Mouse (Mus musculus): ENCODE measurements around the gene Otulin. TPM values are rescaled to one million over a fixed set of nuclear protein-coding genes. Genes with fewer than 3 reads are reported as not detected.
A peak's percentile ranks its signal among the peaks of the same experiment; 100 is the strongest.

Otulin gene
- polyA plus RNA-seq, 1 experiment from 2014 or later, result 45.9 TPM

DNA sequence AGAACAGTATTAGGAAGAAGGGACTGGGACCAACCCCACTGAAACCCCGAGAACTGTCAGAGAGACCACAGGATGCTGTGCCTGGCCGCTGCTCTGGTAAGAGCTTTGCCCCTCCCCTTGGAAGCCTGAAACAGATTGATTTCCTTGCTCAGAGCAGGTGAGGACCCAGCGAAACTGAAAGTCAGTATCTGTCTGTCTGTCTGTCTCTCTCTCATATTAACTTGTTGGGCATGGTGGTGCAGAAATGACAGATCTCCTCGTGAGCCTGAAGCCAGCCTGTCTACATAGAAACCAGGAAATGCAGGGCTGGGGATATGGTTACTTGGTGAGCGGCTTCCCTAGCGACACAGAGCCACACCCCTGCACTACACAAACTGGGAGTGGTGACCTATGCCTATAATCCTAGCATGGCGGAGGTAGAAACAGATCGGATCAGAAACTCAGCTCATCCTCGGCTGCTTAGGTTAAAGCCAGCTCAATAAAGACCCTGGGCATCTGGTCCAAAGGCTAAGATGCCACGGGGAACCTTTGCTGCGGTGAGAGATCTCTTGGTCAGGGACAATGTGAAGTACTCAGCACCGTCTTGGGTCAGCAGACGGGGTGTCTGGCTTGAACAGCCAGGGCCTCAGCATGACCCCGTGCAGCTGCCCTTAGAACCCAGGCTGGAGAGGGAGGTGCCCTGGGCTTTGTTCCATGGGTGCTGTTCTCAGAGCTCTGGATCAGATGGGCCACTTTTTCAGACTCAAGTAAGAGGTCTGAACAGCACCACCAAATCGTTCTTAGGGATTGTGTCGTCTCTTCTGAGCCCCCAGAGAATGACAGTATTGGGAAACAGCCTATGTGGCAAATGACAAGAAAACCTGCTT lies 52.3 kb downstream of the Otulin start:
- Histone ChIP-seq H3K4me3 (ENCODE audit: low read depth, low read length) (no peak overlapping the region), H3K4me1 (replicated peaks; ENCODE audit: control insufficient read depth, insufficient read depth, low read length) (no peaks in the 10 kb centered on the region), H3K36me3 (ENCODE audit: control insufficient read depth, insufficient read depth, low read length) (no peaks in the 10 kb centered on the region; the same call in 1 of the 2 replicates), H3K27me3 (replicated peaks; ENCODE audit: control insufficient read depth, insufficient read depth, low read length) (no peaks in the 10 kb centered on the region), H3K4me2 (no peak overlapping the region), H3K9ac (ENCODE audit: low read depth, low read length) (no peak overlapping the region), H3K9me3 (ENCODE audit: control insufficient read depth, low read length) (no peaks in the 10 kb centered on the region), H3K27ac (ENCODE audit: low read depth, low read length) (no peak overlapping the region)
- ATAC-seq (replicated peaks; ENCODE audit: low FRiP score) (0 out of 2 replicates have a peak, but pooled peaks have one; percentile 34), DNase-seq (ENCODE audit: low spot score) (no peak)
- WGBS, result 83% methylated on average over 16 of the region's 16 CpGs

DNA sequence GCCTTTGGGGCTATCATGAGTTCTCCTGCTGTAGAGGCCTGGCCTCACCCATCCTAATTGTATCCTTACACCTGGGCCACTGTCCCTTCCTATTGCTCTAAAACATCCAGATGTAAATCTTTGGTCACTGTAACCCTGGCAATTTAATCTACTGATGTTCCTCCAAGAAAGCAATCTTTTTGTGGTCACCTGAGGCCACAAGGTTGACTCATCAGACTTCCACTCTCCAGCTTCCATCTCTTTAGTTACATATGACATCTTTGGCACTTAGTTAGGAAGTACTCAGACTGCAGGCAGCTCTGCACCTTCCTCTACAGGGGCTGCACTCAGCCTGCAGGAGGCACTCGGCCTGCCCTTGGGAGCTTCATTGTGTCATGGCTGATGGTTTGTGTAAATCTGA lies 53.6 kb downstream of the Otulin start:
- no peak for ATAC-seq (replicated peaks; ENCODE audit: low FRiP score)
- no peaks in the 10 kb centered on the region for H3K9me3 ChIP-seq (ENCODE audit: control insufficient read depth, low read length)
- no peak overlapping the region for H3K4me2 ChIP-seq
- peaks cover 3% of the 10 kb centered on the region; the same call in 1 of the 2 replicates for H3K36me3 ChIP-seq (ENCODE audit: control insufficient read depth, insufficient read depth, low read length)
- no peak for DNase-seq (ENCODE audit: low spot score)
- no peak overlapping the region for H3K27ac ChIP-seq (ENCODE audit: low read depth, low read length)
- 84% methylated on average over 1 of the region's 1 CpGs for WGBS
- H3K9ac ChIP-seq (ENCODE audit: low read depth, low read length), result no peak overlapping the region
- no peak overlapping the region for H3K4me3 ChIP-seq (ENCODE audit: low read depth, low read length)
- no peaks in the 10 kb centered on the region for H3K27me3 ChIP-seq (replicated peaks; ENCODE audit: control insufficient read depth, insufficient read depth, low read length)
- H3K4me1 ChIP-seq (replicated peaks; ENCODE audit: control insufficient read depth, insufficient read depth, low read length), result no peaks in the 10 kb centered on the region

DNA sequence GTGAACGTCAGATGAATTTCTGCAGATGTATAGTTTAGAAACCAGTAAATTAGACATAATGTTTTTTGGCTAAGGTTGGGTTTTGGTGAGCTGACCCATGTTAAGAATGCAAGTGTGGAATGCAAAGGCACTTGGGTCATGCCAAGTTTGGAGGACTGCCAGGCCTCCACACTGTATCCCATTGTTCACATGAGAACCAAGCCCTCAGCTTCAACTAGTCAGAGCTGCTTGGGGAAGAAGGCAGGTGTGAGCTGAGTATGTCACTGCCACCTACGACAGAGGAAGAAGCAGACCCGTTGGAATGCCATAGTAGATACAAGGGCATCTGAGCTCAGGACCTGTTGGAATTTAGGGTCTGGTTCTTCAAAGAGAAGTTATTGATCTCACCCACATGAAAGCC lies 54.6 kb downstream of the Otulin start:
- no peak overlapping the region for H3K27ac ChIP-seq (ENCODE audit: low read depth, low read length)
- no peak overlapping the region for H3K4me2 ChIP-seq
- H3K27me3 ChIP-seq (replicated peaks; ENCODE audit: control insufficient read depth, insufficient read depth, low read length), result no peaks in the 10 kb centered on the region
- 90% methylated on average over 3 of the region's 3 CpGs for WGBS
- no peaks in the 10 kb centered on the region for H3K9me3 ChIP-seq (ENCODE audit: control insufficient read depth, low read length)
- no peak overlapping the region for H3K9ac ChIP-seq (ENCODE audit: low read depth, low read length)
- H3K36me3 ChIP-seq (ENCODE audit: control insufficient read depth, insufficient read depth, low read length), result peaks cover 3% of the 10 kb centered on the region; the same call in 1 of the 2 replicates
- no peak overlapping the region for H3K4me3 ChIP-seq (ENCODE audit: low read depth, low read length)
- no peaks in the 10 kb centered on the region for H3K4me1 ChIP-seq (replicated peaks; ENCODE audit: control insufficient read depth, insufficient read depth, low read length)
- ATAC-seq (replicated peaks; ENCODE audit: low FRiP score), result no peak
- DNase-seq (ENCODE audit: low spot score), result no peak

DNA sequence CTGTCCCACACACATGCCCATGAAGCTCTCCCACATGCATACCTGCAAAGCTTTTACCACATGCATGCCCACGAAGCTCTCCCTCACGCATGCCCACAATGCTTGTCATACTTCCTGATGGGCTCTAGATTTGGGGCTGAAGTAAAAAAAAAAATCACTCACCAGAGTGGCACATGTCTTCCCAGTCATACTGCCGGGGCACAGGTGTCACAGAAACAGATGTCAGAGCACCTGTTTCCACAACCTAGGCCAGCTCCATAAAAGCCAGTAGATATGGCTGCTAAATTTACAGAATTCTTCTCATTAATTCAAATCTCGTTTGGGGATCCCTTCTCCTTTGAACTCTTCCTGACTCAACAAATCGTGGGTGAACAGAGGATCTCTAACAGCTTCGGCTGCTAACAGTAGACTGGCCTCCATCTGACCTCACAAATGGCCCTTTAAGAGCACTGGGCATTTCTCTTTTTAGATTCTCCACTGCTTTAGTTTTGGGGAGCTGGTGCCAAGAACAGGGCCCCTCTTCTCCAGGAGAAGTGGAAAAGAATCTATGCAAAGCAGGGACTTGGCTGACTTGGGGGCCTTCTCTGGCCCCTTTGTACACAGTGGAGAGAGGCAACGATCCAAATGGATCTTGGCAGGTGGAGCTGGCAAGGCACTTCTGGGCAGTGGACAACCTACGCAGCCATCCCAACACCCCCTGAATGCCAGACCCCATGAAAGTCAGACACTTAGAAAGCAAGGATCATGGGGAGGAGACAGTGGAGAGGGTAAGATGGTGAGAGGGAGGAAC lies 55.3 kb downstream of the Otulin start:
- no peak for ATAC-seq (replicated peaks; ENCODE audit: low FRiP score)
- no peak for DNase-seq (ENCODE audit: low spot score)
- H3K4me1 ChIP-seq (replicated peaks; ENCODE audit: control insufficient read depth, insufficient read depth, low read length), result no peaks in the 10 kb centered on the region
- no peaks in the 10 kb centered on the region for H3K9me3 ChIP-seq (ENCODE audit: control insufficient read depth, low read length)
- H3K4me3 ChIP-seq (ENCODE audit: low read depth, low read length), result no peak overlapping the region
- no peak overlapping the region for H3K9ac ChIP-seq (ENCODE audit: low read depth, low read length)
- 0 out of 2 replicates have a peak, but pooled peaks cover 3% of the 10 kb centered on the region for H3K36me3 ChIP-seq (ENCODE audit: control insufficient read depth, insufficient read depth, low read length)
- H3K4me2 ChIP-seq, result no peak overlapping the region
- 85% methylated on average over 8 of the region's 8 CpGs for WGBS
- H3K27me3 ChIP-seq (replicated peaks; ENCODE audit: control insufficient read depth, insufficient read depth, low read length), result no peaks in the 10 kb centered on the region
- H3K27ac ChIP-seq (ENCODE audit: low read depth, low read length), result no peak overlapping the region

DNA sequence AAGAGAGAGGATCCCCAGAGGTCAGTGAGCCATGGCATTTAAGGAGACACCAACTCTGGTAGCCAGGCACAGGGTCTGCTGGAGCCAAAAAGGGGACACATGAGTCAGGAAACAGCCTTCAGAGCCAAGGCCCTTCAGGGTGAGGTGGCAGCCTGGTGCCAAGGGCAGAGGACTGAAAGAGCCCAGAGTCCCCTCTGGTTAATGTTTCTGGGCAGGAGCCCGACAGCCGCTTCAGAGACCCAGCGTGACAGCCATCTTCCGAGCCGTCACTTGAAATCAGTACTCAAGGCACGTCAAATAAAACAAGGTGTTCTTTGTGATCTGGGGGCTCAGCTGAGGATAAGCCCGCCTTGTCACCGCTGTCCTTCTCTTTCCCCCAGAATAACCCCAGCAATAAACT lies 59.3 kb downstream of the Otulin start:
- Histone ChIP-seq H3K4me3 (ENCODE audit: low read depth, low read length) (no peak overlapping the region), H3K9ac (ENCODE audit: low read depth, low read length) (no peak overlapping the region), H3K27ac (ENCODE audit: low read depth, low read length) (no peak overlapping the region), H3K9me3 (ENCODE audit: control insufficient read depth, low read length) (no peaks in the 10 kb centered on the region), H3K27me3 (replicated peaks; ENCODE audit: control insufficient read depth, insufficient read depth, low read length) (no peaks in the 10 kb centered on the region), H3K4me2 (no peak overlapping the region), H3K4me1 (replicated peaks; ENCODE audit: control insufficient read depth, insufficient read depth, low read length) (no peaks in the 10 kb centered on the region), H3K36me3 (ENCODE audit: control insufficient read depth, insufficient read depth, low read length) (0 out of 2 replicates have a peak, but pooled peaks cover 3% of the 10 kb centered on the region)
- ATAC-seq (replicated peaks; ENCODE audit: low FRiP score), result no peak
- DNase-seq (ENCODE audit: low spot score), result no peak
- WGBS, result 88% methylated on average over 8 of the region's 8 CpGs

DNA sequence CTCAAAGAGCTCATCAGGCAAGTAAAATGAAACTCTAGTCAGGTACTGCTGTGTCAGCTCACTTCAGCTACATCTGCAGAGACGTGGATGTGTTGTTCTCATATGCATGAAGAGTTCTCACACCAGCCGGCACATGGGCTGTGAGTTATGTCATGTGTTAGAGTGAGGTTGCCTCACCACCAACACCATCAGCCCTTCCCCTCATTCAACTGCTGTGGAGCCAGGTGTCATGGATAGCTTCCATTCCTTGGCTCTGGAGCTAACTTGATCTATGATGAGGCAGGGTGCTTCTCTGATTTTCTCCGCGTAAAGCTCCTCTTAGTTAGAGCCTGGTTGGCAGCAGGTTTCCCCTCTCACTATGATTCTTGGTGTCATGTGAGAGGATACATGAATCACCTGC lies 60.1 kb downstream of the Otulin start:
- Histone ChIP-seq H3K4me3 (ENCODE audit: low read depth, low read length) (no peak overlapping the region), H3K27ac (ENCODE audit: low read depth, low read length) (no peak overlapping the region), H3K9ac (ENCODE audit: low read depth, low read length) (no peak overlapping the region), H3K4me2 (no peak overlapping the region), H3K36me3 (ENCODE audit: control insufficient read depth, insufficient read depth, low read length) (0 out of 2 replicates have a peak, but pooled peaks cover 3% of the 10 kb centered on the region), H3K9me3 (ENCODE audit: control insufficient read depth, low read length) (no peaks in the 10 kb centered on the region), H3K4me1 (replicated peaks; ENCODE audit: control insufficient read depth, insufficient read depth, low read length) (no peaks in the 10 kb centered on the region), H3K27me3 (replicated peaks; ENCODE audit: control insufficient read depth, insufficient read depth, low read length) (no peaks in the 10 kb centered on the region)
- no peak for DNase-seq (ENCODE audit: low spot score)
- 90% methylated on average over 4 of the region's 4 CpGs for WGBS
- ATAC-seq (replicated peaks; ENCODE audit: low FRiP score), result no peak

DNA sequence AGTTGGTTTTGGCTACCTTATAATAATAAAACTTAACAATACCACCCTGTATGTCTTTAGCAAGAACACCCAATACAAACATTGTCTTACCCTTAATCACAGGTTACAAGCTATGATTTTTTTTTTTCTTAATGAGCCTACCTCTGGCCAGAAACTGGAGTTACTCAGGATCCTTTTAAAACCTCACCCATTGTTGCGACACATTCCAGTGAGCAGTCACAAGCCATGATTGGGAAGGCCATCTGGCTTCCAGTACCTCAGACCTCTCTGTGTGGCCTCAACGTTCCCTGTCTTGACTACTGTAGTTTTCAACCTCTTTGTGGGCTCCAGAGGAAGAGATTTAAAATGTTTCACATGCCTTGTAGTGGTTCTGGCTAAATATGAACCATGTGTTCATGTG lies 60.6 kb downstream of the Otulin start:
- Histone ChIP-seq H3K9ac (ENCODE audit: low read depth, low read length) (no peak overlapping the region), H3K4me1 (replicated peaks; ENCODE audit: control insufficient read depth, insufficient read depth, low read length) (no peaks in the 10 kb centered on the region), H3K4me3 (ENCODE audit: low read depth, low read length) (no peak overlapping the region), H3K4me2 (no peak overlapping the region), H3K36me3 (ENCODE audit: control insufficient read depth, insufficient read depth, low read length) (0 out of 2 replicates have a peak, but pooled peaks cover 3% of the 10 kb centered on the region), H3K27me3 (replicated peaks; ENCODE audit: control insufficient read depth, insufficient read depth, low read length) (no peaks in the 10 kb centered on the region), H3K27ac (ENCODE audit: low read depth, low read length) (no peak overlapping the region), H3K9me3 (ENCODE audit: control insufficient read depth, low read length) (no peaks in the 10 kb centered on the region)
- DNase-seq (ENCODE audit: low spot score) (no peak), ATAC-seq (replicated peaks; ENCODE audit: low FRiP score) (no peak)
- 77% methylated on average over 2 of the region's 2 CpGs for WGBS

DNA sequence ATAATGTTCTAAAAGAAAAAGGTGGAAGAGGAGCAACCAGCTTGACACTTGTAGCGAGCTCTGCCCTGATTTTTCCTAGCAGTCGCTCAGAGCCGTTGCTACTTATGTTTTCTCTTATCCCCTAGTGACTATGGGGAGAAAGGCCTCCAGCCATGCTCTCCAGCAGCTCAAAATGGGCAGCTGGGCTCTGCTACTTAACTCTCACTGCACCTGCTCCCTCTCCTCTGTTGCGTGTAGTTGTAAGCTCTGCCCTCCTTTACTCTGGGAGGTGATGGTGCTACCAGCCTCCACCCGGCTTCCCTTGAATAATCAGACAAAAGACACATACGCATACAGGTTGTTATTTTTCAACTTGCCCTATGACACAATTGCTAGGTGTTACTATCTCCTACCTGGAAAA lies 62.1 kb downstream of the Otulin start:
- 0 out of 2 replicates have a peak, but pooled peaks cover 3% of the 10 kb centered on the region for H3K36me3 ChIP-seq (ENCODE audit: control insufficient read depth, insufficient read depth, low read length)
- no peak overlapping the region for H3K27ac ChIP-seq (ENCODE audit: low read depth, low read length)
- no peaks in the 10 kb centered on the region for H3K27me3 ChIP-seq (replicated peaks; ENCODE audit: control insufficient read depth, insufficient read depth, low read length)
- H3K4me1 ChIP-seq (replicated peaks; ENCODE audit: control insufficient read depth, insufficient read depth, low read length), result no peaks in the 10 kb centered on the region
- 95% methylated on average over 6 of the region's 6 CpGs for WGBS
- no peak overlapping the region for H3K9ac ChIP-seq (ENCODE audit: low read depth, low read length)
- no peak overlapping the region for H3K4me2 ChIP-seq
- no peak overlapping the region for H3K4me3 ChIP-seq (ENCODE audit: low read depth, low read length)
- DNase-seq (ENCODE audit: low spot score), result no peak
- H3K9me3 ChIP-seq (ENCODE audit: control insufficient read depth, low read length), result no peaks in the 10 kb centered on the region
- no peak for ATAC-seq (replicated peaks; ENCODE audit: low FRiP score)
